Mouse (Mus musculus): ENCODE data around the gene Magi2. TPM values are rescaled to one million over a fixed set of nuclear protein-coding genes. Genes with fewer than 3 reads are reported as not detected.
"Not testable (repeated sequence)": the region's sequence is repeated elsewhere in the genome, so short reads cannot be mapped to it uniquely, and the experiment has no call there.

Gene Magi2
- total RNA-seq, 2 experiments from 2014 or later = 139 to 145 TPM

GRCm38 (mm10) chr5:20699116-20699515, 1472.3 kb downstream of the Magi2 start:
- no peak for DNase-seq (ENCODE audit: extremely low spot score in 1 of 2, low spot score in 2 of 2)
- Histone ChIP-seq H3K4me3 (no peak overlapping the region), H3K27ac (no peak overlapping the region)
- intact Hi-C loops (cut with DNase I) = loop anchor here (5.0 kb wide), 1 partner anchor 47 kb away; no protein-coding TSS in a partner anchor
- TF ChIP-seq CTCF (IDR thresholded peaks at IDR 0.05) = no peak; the same call in 1 of the 2 replicates

- H3K4me3 ChIP-seq = peak overlapping the region; percentile 61
- intact Hi-C loops (cut with DNase I) = loop anchor here (2.0 to 10.0 kb wide), 4 partner anchors 134 to 1179 kb away; no protein-coding TSS in a partner anchor
- H3K27ac ChIP-seq = peak overlapping the region; percentile 95
- DNase-seq (ENCODE audit: extremely low spot score in 1 of 2, low spot score in 2 of 2) = peak; percentile 85 to 88
- TF ChIP-seq CTCF (IDR thresholded peaks at IDR 0.05) = peak; percentile 73
These were observed 1474.9 kb downstream of the Magi2 start for GRCm38 (mm10) chr5:20701483-20702421.

GRCm38 (mm10) chr5:20702480-20703303, 1475.9 kb downstream of the Magi2 start:
- intact Hi-C loops (cut with DNase I) = loop anchor here (5.0 to 10.0 kb wide), 3 partner anchors 135 to 798 kb away; no protein-coding TSS in a partner anchor
- DNase-seq (ENCODE audit: extremely low spot score in 1 of 2, low spot score in 2 of 2) = peak; percentile 61
- peak; percentile 35 for TF ChIP-seq CTCF (IDR thresholded peaks at IDR 0.05)
- peak overlapping the region; percentile 86 for H3K27ac ChIP-seq
- H3K4me3 ChIP-seq = peak overlapping the region; percentile 61

- intact Hi-C loops (cut with DNase I) = loop anchor here (5.0 to 10.0 kb wide), 3 partner anchors 136 to 799 kb away; no protein-coding TSS in a partner anchor
- DNase-seq (ENCODE audit: extremely low spot score in 1 of 2, low spot score in 2 of 2) = no peak
These were observed 1476.5 kb downstream of the Magi2 start for GRCm38 (mm10) chr5:20703304-20703700.

GRCm38 (mm10) chr5:20703971-20704575, 1477.2 kb downstream of the Magi2 start:
- no peak overlapping the region for H3K27ac ChIP-seq
- TF ChIP-seq CTCF (IDR thresholded peaks at IDR 0.05) = no peak
- intact Hi-C loops (cut with DNase I) = loop anchor here (5.0 to 10.0 kb wide), 3 partner anchors 137 to 799 kb away; no protein-coding TSS in a partner anchor
- no peak for DNase-seq (ENCODE audit: extremely low spot score in 1 of 2, low spot score in 2 of 2)
- H3K4me3 ChIP-seq = no peak overlapping the region

More at GRCm38 (mm10) chr5:20703304-20703700, 1476.5 kb downstream of the Magi2 start:
- TF ChIP-seq CTCF (IDR thresholded peaks at IDR 0.05) = no peak
- peak overlapping the region; percentile 86 for H3K27ac ChIP-seq
- H3K4me3 ChIP-seq = peak overlapping the region; percentile 61; the same call in 1 of the 2 replicates

- Histone ChIP-seq H3K4me3 (no peak overlapping the region), H3K27ac (no peak overlapping the region)
- TF ChIP-seq CTCF (IDR thresholded peaks at IDR 0.05) = no peak
- intact Hi-C loops (cut with DNase I) = loop anchor here (5.0 to 10.0 kb wide), 3 partner anchors 138 to 800 kb away; no protein-coding TSS in a partner anchor
- DNase-seq (ENCODE audit: extremely low spot score in 1 of 2, low spot score in 2 of 2) = no peak
These were observed 1478.0 kb downstream of the Magi2 start for GRCm38 (mm10) chr5:20704886-20705285.

- DNase-seq (ENCODE audit: extremely low spot score in 1 of 2, low spot score in 2 of 2); H3K4me3 ChIP-seq; H3K27ac ChIP-seq: not testable (repeated sequence)
- intact Hi-C loops (cut with DNase I) = loop anchor here (10.0 kb wide), 1 partner anchor 802 kb away; no protein-coding TSS in a partner anchor
These were observed 1479.8 kb downstream of the Magi2 start for GRCm38 (mm10) chr5:20706322-20707282.

GRCm38 (mm10) chr5:20710845-20711244, 1484.0 kb downstream of the Magi2 start:
- H3K4me3 ChIP-seq; intact Hi-C loops (cut with DNase I); DNase-seq (ENCODE audit: extremely low spot score in 1 of 2, low spot score in 2 of 2); H3K27ac ChIP-seq: not testable (repeated sequence)

- H3K27ac ChIP-seq; DNase-seq (ENCODE audit: extremely low spot score in 1 of 2, low spot score in 2 of 2); H3K4me3 ChIP-seq; intact Hi-C loops (cut with DNase I): not testable (repeated sequence)
These were observed 1487.8 kb downstream of the Magi2 start for GRCm38 (mm10) chr5:20714619-20715018.

- intact Hi-C loops (cut with DNase I); H3K4me3 ChIP-seq; DNase-seq (ENCODE audit: extremely low spot score in 1 of 2, low spot score in 2 of 2); H3K27ac ChIP-seq: not testable (repeated sequence)
These were observed 1489.1 kb downstream of the Magi2 start for GRCm38 (mm10) chr5:20715980-20716379.

Measured in left cerebral cortex, adult 2 months (tissue).